Mouse (Mus musculus) natural killer cell, adult 2 months (primary cell): ENCODE measurements around the gene Notum.

ENCODE experiments used
- DNase-seq, 2 experiments: peaks; one replicate each; pipeline ENCODE4 v3.0.0; 2022; ENCODE audit warnings: low spot score in 2 of 2

Gene Notum

DNA sequence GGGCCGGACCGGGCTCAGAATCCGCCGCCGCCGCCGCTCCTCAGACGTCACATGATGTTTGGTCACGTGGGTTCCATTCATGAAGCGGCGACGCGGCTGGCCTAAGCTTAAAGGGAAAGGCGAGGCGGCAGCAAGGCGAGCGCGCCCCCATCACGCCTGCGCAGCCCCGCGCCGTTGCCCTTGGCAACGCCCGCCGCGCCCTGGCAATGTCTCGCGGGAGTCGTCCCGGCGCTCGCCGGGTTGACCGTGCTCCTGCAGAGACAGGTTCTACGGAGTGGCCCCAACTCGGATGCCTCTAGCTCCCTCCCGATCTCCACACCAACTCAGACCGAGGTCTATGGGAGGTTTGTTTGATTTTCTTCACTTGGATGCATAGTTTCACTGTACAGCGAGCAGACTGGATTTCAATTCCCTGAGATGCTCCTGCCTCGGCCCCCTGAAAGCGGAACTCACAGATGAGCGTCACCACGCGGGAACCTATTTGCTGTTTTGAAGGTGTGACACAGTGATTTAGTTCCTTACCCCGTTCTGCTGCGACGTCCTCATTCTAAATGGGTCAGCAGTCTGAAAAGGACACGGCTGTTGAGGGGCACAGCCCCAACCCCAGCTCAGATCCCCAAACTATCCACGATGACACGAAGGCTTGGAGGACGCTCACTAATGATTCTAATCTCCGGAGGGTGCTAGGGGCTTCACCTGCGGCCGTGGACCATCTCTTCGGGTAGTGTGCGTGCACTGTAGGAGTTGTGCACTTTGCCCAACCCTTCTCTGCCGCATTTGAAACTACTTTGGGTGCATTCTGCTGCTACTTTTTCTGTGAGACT is 27.2 kb downstream of the Notum start, which contains the start of gene Mafg:
Mafg (minus strand) TSS at position 81 of the 824 bp plus-strand sequence.
- peak; percentile 85 to 88 for DNase-seq

DNA sequence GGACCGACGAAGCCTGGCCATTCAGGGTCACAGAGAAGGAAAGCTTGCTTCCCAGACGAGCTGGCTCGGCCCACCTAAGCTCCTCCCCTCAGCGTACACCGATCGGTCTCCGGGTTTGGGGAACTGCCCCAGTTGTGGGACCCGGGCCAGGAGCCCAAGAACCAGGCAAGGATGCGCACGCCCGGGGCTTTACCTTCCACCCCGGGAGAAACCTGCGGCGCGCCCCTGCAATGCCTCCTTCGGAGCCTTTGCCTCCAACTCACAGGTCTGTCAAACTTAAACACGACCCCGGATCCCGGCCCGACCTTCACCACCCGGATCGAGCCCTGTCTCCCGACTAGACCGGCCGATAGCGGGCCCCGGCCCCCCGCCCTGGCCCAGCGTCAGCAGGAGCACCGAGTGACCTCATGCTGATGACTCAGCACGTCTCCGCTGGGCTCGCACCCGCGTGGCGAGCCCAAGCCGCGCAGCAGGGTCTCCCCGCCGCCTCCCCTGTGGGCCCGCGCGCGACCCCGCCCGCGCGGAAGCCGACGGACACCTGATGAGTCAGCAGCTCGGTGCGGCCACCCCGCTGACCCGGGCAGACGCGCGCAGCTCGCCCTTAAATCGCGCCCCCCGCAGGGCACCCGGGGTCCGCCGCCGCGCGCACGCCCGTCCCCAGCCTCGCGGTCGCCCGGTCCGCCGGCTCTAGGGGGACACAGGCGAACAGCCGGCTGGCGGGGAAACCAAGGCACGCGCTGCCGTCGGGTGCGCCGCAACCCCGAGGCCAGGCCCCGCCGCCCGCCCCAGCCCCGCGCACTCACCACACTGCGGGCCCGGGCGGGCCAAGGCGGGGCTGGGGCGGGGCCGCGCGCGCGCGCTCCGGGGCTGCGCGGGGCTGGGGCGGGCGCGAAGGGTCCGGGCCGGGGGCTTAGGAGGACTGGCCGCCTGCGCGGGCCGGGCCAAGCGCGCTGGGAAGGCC is 28.1 kb downstream of the Notum start:
- DNase-seq: peak; percentile 66 to 67

DNA sequence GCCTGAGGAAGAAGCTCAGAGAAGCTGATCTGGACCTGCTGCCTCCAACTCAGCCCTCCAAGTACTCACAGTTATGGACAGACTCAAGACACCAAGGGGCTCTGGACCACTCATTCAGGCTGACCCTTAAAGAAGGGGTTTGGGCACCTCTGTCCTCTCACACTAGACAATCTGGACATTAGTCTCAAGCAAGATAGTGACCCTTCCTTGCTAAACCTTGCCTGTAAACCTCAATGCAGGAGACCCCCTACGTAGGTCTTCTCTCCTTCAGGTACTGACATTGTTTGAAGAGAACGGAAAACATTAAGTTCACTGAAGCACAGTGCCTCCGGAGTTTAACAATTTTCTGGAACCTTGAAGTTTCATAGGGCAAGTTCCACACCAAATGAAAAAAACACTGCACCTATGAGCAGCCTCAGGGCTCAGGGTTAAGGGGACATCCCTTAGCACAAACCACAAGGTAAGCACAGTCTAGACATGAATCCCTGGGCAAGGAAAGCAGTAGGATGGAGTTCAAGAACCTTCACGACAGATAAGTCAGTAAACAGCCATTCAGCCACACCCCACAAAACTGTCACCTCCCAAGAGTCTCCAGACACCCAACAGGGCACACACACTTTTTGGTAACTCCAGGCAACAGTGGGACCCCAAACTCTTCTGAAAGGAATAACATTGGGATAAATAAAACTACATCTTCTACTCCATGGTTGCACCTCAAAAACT is 29.1 kb downstream of the Notum start:
- DNase-seq: no peak

DNA sequence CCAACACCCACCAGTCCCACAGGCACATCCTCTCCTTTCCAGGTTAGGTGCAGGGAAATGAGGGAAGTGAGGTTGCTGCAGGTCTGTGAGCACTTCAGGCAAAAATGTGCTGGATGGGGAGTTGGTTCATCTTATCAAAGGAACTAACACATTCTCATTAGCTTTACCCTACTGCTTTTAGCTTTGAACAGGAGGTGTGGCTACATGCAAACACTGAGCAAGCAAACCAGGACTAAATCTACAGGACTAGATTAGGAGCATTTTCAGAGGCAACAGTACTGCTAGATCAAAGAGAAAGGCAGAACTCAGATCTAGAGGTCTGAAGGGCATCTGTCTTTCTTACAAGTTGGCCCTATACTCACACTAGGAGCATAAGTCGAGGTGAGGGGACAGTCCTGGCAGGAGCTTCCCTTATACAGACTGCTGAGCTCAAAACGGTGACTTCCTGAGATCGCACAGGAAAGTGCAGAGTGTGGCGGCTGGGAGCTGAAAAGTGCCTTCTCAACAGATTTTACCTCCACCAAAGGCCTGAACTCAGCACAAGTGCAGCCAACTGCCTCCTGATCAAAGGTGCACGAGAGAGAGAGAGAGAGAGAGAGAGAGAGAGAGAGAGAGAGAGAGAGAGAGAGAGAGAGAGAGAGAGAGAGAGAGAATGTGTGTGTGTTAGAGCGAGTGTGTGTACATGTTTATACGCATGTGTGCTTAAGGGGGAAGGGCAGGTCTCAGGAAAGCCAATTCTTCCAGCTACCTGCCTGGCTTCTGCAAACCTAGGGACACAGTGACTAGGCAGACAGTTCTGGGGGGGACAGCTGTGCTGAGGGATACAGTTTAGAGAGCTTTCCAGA is 29.9 kb downstream of the Notum start:
- DNase-seq: no peak

DNA sequence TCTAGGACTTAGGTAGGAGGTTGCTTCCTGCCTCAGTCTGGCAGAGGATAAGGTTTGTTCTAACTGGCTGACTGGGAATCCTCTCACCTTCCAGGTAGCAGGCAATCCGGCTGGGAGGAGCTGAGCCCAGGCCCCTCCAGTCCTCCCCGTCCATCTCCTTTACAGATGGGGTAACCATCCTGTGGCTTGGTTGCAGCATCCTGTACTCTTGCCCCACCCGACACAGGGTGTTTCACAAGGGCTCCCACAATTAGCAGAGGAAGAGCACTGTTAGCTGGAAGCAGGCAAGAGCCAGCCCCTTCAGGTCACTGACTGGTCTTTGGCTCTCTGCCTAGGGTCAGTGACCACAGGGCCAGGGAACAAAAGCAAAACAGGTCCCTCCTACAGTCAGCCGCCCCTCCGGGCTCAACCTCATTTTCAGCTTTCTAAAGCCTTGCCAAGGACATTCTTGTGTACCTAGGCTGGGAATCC is 30.5 kb downstream of the Notum start:
- DNase-seq: peak in 1 of 2 experiments; percentile 37

DNA sequence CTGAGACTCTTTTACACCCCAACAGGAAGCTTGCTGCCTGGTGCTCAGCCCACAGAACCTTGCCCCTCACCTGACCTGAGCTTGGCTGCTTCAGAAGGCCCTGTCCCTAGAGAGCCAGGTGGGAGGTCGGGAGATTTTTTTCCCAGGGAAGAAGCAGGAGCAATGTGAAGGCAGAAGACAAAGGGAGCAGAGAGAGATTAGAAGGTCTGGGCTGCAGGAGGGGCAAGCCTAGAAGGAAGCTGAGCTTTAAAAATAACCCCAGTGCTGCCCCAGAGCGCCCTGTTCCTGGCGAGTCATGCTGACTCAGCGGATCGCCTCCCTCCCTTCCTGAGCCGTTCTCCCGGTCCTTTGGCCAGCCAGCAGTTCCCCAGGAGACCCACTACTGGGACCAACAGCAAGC is 31.1 kb downstream of the Notum start:
- no peak for DNase-seq

DNA sequence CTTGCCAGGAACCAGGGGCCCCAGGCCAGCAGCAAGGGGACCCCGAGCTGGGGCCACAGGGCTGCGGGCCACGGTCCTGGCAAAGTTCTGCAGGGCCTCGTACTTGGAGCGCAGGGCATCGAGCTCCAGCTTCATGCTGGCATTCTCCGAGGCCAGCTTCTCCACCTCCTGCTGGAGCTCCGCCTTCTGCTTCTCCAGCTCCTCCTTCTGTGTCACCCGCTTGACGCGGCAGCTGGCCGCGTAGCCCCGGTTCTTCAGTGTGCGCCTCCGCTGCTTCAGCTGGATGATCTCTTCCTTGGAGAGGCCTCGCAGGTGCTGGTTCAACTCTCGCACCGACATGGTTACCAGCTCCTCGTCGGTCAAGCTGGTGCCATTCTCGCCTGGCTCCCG is 31.6 kb downstream of the Notum start:
- peak; percentile 53 to 55 for DNase-seq

DNA sequence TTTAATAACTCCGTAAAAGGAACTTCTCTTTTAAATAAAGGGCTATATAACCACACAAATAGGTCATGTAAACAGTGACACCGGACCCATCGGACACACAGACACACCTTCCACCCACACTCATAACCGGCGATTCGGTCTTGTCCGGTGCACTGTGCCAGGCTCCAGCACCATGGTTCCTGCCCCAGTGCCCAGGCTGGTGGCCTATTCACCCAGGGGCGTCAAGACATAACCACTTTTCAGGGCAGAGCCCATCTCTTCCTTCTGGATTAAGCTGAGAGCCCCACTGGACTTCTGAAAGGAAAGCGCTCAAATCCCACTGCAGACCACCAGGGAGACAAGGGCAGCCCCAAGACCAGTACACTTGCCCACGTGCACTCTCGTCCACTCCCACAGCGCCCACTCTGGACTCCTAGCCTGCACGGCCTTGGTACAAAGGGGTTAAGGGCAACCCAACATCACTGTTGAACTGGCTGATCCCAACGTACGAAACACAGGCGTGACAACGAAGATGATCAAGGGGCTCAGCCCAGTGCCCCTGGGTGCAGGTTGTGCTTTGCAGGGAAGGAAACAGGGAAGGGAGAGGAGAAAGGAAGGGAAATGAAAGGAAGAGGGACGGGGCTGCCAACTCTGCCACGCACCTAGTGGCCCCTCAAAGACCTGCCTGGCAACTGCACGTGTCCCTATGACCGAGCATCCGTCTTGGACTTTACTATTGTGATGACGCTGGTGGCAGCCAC is 32.2 kb downstream of the Notum start:
- no peak for DNase-seq

DNA sequence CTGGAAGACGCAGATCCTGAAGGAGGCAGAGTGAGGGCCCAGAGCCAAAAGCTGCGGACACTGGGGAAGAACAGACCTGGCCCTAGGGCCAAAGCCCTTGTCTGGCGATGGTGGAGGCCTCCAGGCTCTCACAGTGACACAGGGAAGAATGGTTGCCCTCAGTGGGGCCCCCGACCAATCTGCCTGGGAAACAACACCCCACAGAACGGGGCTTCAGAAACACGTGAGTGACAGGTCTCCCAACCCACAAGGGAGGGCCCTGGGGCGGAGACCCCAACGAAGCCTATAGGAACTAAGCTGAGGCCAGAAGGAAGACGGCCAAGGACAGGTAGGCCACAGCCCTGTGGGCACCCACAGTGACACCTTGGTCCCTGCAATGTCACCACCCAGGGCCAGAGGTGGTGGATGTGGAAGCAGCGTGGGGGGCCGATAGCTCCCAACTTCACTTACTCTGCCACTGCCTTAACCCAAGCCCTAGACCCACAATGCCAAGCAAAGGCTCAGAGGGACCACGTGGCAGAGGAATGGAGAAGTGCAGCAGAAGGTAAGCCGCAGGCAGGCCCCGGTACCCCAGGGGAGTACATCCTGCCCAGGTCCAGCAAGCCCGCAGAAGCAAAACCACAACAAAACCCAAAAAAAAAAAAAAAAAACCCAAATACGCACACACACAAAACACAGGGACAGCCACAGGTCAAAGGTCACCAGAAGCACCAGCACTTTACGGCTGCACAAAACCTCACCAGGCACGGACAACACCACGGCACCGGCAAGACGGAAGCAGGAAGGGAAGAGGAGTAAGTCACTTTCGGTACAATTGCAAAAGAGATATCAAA is 33.3 kb downstream of the Notum start:
- peak; percentile 67 to 77 for DNase-seq

DNA sequence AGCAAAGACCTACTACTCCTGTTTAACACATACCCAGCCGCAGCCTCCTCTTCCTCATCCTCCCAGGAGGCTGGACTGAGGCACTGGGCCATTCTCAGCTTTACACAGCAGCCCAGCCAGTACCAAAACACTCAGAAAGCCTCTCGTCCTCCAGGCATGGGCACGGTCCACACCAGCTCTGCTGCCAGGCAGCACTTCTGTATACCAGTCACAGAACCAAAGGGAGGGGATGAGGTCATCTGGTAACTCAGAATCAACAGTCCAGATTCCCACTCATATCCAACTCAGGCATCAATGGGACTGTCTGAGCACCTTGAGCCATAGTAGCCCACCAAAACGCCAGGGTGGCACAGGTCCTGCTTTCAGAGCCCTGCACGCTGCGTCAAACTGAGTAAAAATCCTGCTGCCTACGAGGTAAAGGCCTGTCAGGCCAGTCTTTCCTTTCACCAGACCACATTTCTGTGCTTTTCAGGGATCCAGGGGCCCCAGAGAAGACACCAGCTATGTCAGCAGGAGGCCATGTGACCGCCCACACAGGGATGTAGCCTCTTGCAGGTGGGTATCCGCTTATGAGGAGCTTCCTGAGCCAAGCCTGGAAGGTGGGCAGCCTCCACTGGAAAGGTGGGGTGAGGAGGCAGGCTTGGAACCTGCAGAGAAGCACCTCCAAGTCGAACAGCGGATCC is 34.0 kb downstream of the Notum start:
- no peak for DNase-seq

DNA sequence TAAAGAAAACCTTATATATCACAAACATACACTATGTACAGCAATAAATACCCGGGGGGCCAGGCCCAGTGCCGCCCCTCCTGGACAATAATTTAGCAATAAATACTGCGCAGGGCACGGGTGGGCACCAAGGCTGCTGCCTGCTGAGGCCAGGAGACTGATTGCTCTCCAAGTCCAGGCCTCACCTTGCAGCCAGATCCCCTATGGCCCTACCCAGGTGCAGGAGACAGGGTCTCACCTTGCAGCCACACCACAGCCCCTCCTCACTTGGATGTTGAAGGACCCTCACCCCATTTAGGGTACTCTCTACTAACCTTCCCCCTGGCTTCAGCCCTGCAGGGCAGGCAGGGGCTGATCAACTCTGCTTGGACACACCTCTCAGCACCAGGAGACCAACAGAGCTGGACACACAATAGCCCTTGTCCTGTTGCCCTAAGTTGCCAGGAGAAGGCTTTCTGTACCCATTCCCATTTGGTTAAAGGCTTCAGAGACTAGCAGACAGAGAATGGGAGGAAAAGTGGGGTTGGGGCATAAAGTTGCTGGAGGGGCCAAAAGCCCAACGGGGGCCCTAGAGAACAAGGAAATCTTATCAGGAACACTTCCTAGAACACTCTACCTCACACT is 35.7 kb downstream of the Notum start, which contains the start of gene Sirt7:
Sirt7 (minus strand) TSS at position 89 of the 624 bp plus-strand sequence.
- DNase-seq: no peak

DNA sequence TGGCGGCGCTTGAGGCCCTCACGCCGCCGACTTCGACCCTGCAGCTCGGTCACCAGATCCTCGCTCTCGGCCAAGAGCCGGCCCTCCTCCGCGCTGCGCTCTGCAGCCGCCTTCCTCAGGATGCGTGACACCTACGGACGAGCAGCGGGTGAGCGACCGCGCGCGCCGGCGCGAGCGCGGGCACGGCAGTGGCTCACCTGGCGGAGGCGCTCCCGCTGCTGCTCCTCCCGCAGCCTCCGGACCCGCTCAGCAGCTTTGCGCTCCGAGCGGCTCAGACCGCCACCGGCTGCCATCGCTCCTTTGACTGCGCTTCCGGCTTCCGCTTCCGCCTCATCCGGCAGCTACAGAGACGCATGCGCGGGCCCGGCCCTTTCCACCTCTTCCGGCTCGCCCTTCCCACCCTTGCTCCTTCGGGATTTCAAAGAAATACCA is 36.3 kb downstream of the Notum start:
- DNase-seq: peak; percentile 75 to 82

DNA sequence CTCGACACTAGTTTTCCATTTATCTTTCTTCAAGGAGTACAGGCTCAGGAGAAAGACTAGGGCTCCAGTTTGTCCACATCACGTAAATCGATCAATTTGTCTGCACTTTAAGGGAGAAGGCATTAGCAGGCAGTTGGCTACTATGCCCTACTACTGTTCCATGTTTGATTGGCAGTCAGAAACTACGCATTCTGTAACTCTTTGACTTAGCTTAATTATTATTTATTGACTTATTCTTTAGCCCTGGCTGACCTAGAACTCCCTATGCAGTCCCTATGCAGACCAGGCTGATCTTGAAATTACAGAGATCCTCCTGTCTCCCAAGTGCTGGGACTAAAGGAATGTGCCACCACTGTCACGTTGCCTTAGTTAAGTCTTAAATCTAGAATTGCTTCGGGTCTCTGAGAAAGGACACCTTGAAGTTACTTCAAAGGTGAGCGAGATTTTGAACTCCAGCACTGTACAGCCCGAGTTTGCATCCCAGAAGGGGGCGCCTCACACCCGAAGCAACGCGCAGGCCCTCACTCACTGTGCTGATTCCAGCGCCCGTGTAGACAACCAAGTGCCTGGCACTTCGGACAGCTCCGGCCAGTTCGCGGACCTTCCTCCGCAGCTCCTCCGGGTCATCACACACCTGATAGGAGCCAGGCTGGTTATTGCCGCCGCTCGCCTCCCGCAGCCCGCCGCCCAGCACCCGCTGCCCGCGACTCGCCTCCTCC is 36.9 kb downstream of the Notum start:
- DNase-seq: peak; percentile 52 to 74

DNA sequence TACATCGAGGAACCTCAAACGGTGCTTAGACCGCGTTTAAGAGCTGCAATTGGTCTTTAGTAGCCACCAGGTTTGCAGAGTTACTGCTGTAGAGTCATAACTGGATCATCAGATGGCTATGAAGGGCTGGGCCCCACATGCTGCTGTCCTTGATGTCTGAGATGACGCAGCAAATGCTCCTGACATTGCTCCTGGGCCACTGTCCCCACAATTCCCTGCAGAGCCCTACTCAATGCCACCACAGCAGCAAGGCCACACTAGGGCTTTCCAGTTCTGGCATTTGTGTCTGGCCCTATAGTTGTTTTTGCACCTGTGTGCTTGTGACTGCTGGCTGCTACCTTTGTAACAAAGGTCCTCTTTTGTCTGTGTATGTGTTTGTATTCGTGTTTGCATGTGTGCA is 38.2 kb downstream of the Notum start:
- DNase-seq: no peak

DNA sequence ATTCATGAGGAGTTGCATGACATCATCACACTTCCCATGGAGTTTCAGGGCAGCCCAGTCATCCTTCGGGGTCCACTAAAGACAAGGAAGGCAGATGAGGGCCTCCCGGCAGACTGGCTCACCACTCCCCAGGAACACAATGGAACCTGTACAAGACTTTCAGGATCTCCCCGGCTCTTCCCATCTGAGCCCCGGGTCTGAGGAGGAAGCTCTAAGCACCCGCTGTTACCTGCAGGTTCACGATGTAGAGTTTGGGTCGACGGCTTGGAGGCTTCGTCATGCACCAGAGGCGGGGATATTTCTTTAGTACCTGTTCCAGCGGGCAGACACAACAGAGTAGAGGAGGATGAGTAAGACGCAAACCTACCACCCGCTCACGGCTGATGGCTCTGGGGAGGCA is 40.8 kb downstream of the Notum start:
- no peak for DNase-seq

DNA sequence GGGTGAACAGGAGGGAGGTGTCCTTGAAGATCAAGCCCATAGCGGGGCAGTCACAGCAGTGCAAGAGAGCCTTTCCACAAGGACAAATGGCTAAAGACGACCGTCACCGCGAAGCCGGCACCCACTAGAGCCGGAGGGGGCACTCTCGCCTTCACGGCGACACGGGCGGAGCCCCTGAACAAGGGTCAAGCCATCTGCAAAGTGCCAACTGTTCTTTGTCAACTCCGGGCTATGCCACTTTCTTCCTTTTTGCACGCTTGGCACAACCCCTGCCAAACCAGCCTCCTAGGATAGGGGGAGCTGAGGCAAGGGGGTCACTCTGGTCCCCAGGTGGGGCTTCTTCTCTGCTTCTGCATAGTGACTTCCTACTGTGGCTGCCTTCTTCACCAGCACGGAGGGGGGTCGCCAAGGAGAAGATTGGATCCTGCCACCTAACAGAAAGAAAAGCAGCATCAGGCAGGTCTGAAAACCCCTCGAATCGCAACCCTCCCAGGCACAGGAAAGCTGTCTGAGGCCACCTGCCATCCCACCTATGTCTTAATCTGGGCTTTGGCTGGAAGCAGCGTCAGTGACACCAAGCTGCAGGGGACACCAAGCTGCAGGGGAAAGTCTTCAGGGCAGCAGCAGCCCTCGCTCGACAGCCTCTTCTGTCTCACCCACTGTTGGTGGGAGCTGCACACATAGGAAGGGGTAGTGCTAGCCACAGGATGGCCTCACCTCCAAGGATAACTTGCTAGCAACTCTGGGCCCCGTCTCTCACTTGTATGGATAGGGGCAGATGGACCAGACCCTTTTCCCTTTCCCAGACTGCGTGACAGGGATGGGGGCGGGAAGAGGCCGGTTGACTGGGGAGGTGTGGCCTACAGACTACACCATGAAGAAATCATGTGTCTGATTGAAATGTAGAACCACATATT is 42.1 kb downstream of the Notum start:
- no peak for DNase-seq
